Mouse (Mus musculus) bone marrow macrophage, adult 2 months (primary cell): Measurements from ENCODE around the gene Btnl2. TPM values are rescaled to one million over a fixed set of nuclear protein-coding genes. Genes with fewer than 3 reads are reported as not detected.
A peak's percentile ranks its signal among the peaks of the same experiment; 100 is the strongest.

Experiments
- H3K27ac ChIP-seq: 2 replicates; pipeline ENCODE4 v1.5.1; 2012; ENCODE audit warnings: low read depth, low read length; ENCODE audit not compliant: insufficient read depth
- H3K4me1 ChIP-seq: 2 replicates; pipeline ENCODE4 v1.6.1; 2012; ENCODE audit warnings: low read length; ENCODE audit not compliant: control insufficient read depth, insufficient read depth
- H3K4me3 ChIP-seq: 2 replicates; pipeline ENCODE4 v1.5.1; 2012; ENCODE audit warnings: mild to moderate bottlenecking, low read length, moderate library complexity; ENCODE audit not compliant: insufficient read depth
- CTCF ChIP-seq: IDR thresholded peaks from 2 replicates; pipeline ENCODE4 v1.5.1; 2012; ENCODE audit warnings: low read depth, mild to moderate bottlenecking, low read length, moderate library complexity
- POLR2A ChIP-seq: IDR thresholded peaks from 2 replicates; pipeline ENCODE4 v1.6.1; 2012; ENCODE audit warnings: mild to moderate bottlenecking, low read depth, low read length, borderline replicate concordance
- polyA plus RNA-seq: library from polyadenylated mRNA; stranded (reverse); fragments of >200 nt; gene quantifications from 2 replicates; pipeline ENCODE4 v1.2.4, GENCODE M21; 2012; ENCODE audit not compliant: missing spikeins, insufficient read depth, insufficient read length

The Btnl2 gene
- polyA plus RNA-seq, 1 experiment, result 0.71 TPM

GRCm38 (mm10) chr17:34377450-34378209 is 23.0 kb downstream of the Btnl2 start:
- H3K27ac ChIP-seq, result no peak overlapping the region
- peaks cover 7% of the 10 kb centered on the region for H3K4me1 ChIP-seq
- TF ChIP-seq CTCF (no peak), POLR2A (no peak)
- no peak overlapping the region for H3K4me3 ChIP-seq

- Histone ChIP-seq H3K27ac (no peak overlapping the region), H3K4me1 (peaks cover 7% of the 10 kb centered on the region), H3K4me3 (no peak overlapping the region)
- TF ChIP-seq CTCF (no peak), POLR2A (no peak)
These were observed 24.1 kb downstream of the Btnl2 start for GRCm38 (mm10) chr17:34378716-34379115.

GRCm38 (mm10) chr17:34379451-34379850 is 24.8 kb downstream of the Btnl2 start:
- Histone ChIP-seq H3K27ac (no peak overlapping the region), H3K4me1 (peaks cover 7% of the 10 kb centered on the region), H3K4me3 (no peak overlapping the region)
- no peak for TF ChIP-seq POLR2A
- TF ChIP-seq CTCF, result no peak

GRCm38 (mm10) chr17:34381876-34382275 is 27.3 kb downstream of the Btnl2 start:
- H3K4me3 ChIP-seq, result no peak overlapping the region
- TF ChIP-seq POLR2A, result no peak
- TF ChIP-seq CTCF, result no peak
- H3K4me1 ChIP-seq, result peaks cover 7% of the 10 kb centered on the region
- no peak overlapping the region for H3K27ac ChIP-seq

GRCm38 (mm10) chr17:34383212-34383611 is 28.6 kb downstream of the Btnl2 start:
- no peaks in the 10 kb centered on the region for H3K4me1 ChIP-seq
- TF ChIP-seq POLR2A, result no peak
- peak; percentile 56; the same call in 1 of the 2 replicates for TF ChIP-seq CTCF
- H3K27ac ChIP-seq, result no peak overlapping the region
- no peak overlapping the region for H3K4me3 ChIP-seq

- TF ChIP-seq POLR2A, result no peak
- TF ChIP-seq CTCF, result no peak
- no peaks in the 10 kb centered on the region for H3K4me1 ChIP-seq
- H3K4me3 ChIP-seq, result no peak overlapping the region
- H3K27ac ChIP-seq, result no peak overlapping the region
These were observed 30.1 kb downstream of the Btnl2 start for GRCm38 (mm10) chr17:34384699-34385098.

- Histone ChIP-seq H3K4me3 (no peak overlapping the region), H3K4me1 (no peaks in the 10 kb centered on the region), H3K27ac (no peak overlapping the region)
- TF ChIP-seq POLR2A (no peak), CTCF (no peak)
These were observed 32.0 kb downstream of the Btnl2 start for GRCm38 (mm10) chr17:34386656-34387055.

- Histone ChIP-seq H3K27ac (no peak overlapping the region), H3K4me1 (0 out of 2 replicates have a peak, but pooled peaks cover 3% of the 10 kb centered on the region), H3K4me3 (no peak overlapping the region)
- TF ChIP-seq POLR2A (no peak), CTCF (0 out of 2 replicates have a peak, but pooled peaks have one; percentile 14)
These were observed 33.9 kb downstream of the Btnl2 start for GRCm38 (mm10) chr17:34388513-34388912.

- Histone ChIP-seq H3K4me1 (0 out of 2 replicates have a peak, but pooled peaks cover 3% of the 10 kb centered on the region), H3K4me3 (no peak overlapping the region), H3K27ac (no peak overlapping the region)
- no peak for TF ChIP-seq POLR2A
- TF ChIP-seq CTCF, result no peak
These were observed 36.9 kb downstream of the Btnl2 start for GRCm38 (mm10) chr17:34391507-34391906.

- H3K4me1 ChIP-seq, result 0 out of 2 replicates have a peak, but pooled peaks cover 3% of the 10 kb centered on the region
- TF ChIP-seq CTCF (no peak), POLR2A (no peak)
- H3K27ac ChIP-seq, result no peak overlapping the region
- H3K4me3 ChIP-seq, result peak overlapping the region; percentile 11
These were observed 37.7 kb downstream of the Btnl2 start for GRCm38 (mm10) chr17:34392321-34392720.
